Mouse (Mus musculus) MEL (cell line): ENCODE measurements around the gene Hist1h2br. TPM values are rescaled to one million over a fixed set of nuclear protein-coding genes. Genes with fewer than 3 reads are reported as not detected.

Experiments used
- DNase-seq: peaks from one replicate; pipeline ENCODE4 v3.0.0; 2011; ENCODE audit warnings: low read depth, low spot score
- H3K27ac ChIP-seq: 2 replicates; pipeline ENCODE4 v1.5.1; 2012; ENCODE audit warnings: low read depth, mild to moderate bottlenecking, control low read depth, low read length, moderate library complexity; ENCODE audit not compliant: control insufficient read depth
- H3K27me3 ChIP-seq, 2 experiments: fragments of 150-350 bp in 1 of 2; sonication (generic) in 1 of 2; 2 replicates each; pipeline ENCODE4 v1.6.1; 2012; ENCODE audit warnings: low read length in 2 of 2, mild to moderate bottlenecking in 2 of 2, improper control_type of control experiment in 1 of 2, moderate library complexity in 1 of 2; ENCODE audit not compliant: insufficient read depth in 2 of 2, control insufficient read depth in 1 of 2
- H3K36me3 ChIP-seq, 2 experiments: 2 replicates each; pipeline ENCODE4 v1.6.1; 2012 to 2014; ENCODE audit warnings: low read length in 2 of 2, improper control_type of control experiment in 1 of 2, inconsistent platforms in 1 of 2, mild to moderate bottlenecking in 1 of 2; ENCODE audit not compliant: insufficient read depth in 2 of 2, control insufficient read depth in 1 of 2
- H3K4me1 ChIP-seq, 2 experiments: fragments of 150-350 bp in 1 of 2; sonication (generic) in 1 of 2; 2 replicates each; pipeline ENCODE4 v1.6.1; 2012; ENCODE audit warnings: low read length in 2 of 2, improper control_type of control experiment in 1 of 2, mild to moderate bottlenecking in 1 of 2; ENCODE audit not compliant: insufficient read depth in 2 of 2, control insufficient read depth in 1 of 2
- H3K4me3 ChIP-seq, 2 experiments: fragments of 150-350 bp in 1 of 2; sonication (generic) in 1 of 2; 2 replicates each; pipeline ENCODE4 v1.5.1; 2012; ENCODE audit warnings: low read depth in 2 of 2, low read length in 2 of 2, mild to moderate bottlenecking in 2 of 2, moderate library complexity in 2 of 2, control low read depth in 1 of 2, improper control_type of control experiment in 1 of 2; ENCODE audit not compliant: control insufficient read depth in 1 of 2, insufficient read depth in 1 of 2
- H3K79me2 ChIP-seq: 2 replicates; pipeline ENCODE4 v1.6.1; 2012; ENCODE audit warnings: mild to moderate bottlenecking, low read length, moderate library complexity; ENCODE audit not compliant: control insufficient read depth, poor library complexity, insufficient read depth
- H3K9ac ChIP-seq: 2 replicates; pipeline ENCODE4 v1.6.1; 2012; ENCODE audit warnings: low read depth, mild to moderate bottlenecking, control low read depth, low read length, moderate library complexity; ENCODE audit not compliant: control insufficient read depth, poor library complexity, severe bottlenecking
- H3K9me3 ChIP-seq: fragments of 150-350 bp; sonication (generic); replicated peaks from 2 replicates; pipeline ENCODE4 v1.6.1; 2012; ENCODE audit warnings: mild to moderate bottlenecking, low read length, improper control_type of control experiment, moderate library complexity; ENCODE audit not compliant: insufficient read depth
- BHLHE40 ChIP-seq: IDR thresholded peaks from 2 replicates; pipeline ENCODE4 v1.6.1; 2012; ENCODE audit warnings: low read depth, mild to moderate bottlenecking, inconsistent platforms, low read length, improper control_type of control experiment, borderline replicate concordance
- CHD2 ChIP-seq: IDR thresholded peaks from 2 replicates; pipeline ENCODE4 v1.6.1; 2011; ENCODE audit warnings: low read length, improper control_type of control experiment
- CTCF ChIP-seq, 3 experiments: IDR thresholded peaks in 2 of 3; conservative IDR thresholded peaks in 1 of 3; 2 replicates each; pipeline ENCODE4 v1.5.1; 2011 to 2012; ENCODE audit warnings: low read length in 3 of 3, low read depth in 2 of 3, mild to moderate bottlenecking in 2 of 3, improper control_type of control experiment in 1 of 3, inconsistent platforms in 1 of 3, mixed read lengths in 1 of 3, moderate library complexity in 1 of 3; ENCODE audit not compliant: control insufficient read depth in 1 of 3, insufficient read depth in 1 of 3, poor library complexity in 1 of 3, severe bottlenecking in 1 of 3
- E2F4 ChIP-seq: IDR thresholded peaks from 2 replicates; pipeline ENCODE4 v1.6.1; 2011; ENCODE audit warnings: low read depth, low read length, improper control_type of control experiment, borderline replicate concordance
- ELF1 ChIP-seq: IDR thresholded peaks from 2 replicates; pipeline ENCODE4 v1.6.1; 2014; ENCODE audit warnings: low read depth, mild to moderate bottlenecking, inconsistent platforms, low read length, improper control_type of control experiment, moderate library complexity
- ETS1 ChIP-seq: IDR thresholded peaks from 2 replicates; pipeline ENCODE4 v1.6.1; 2012; ENCODE audit warnings: low read depth, mild to moderate bottlenecking, inconsistent platforms, low read length, improper control_type of control experiment, moderate library complexity
- GABPA ChIP-seq: IDR thresholded peaks from 2 replicates; pipeline ENCODE4 v1.6.1; 2012; ENCODE audit warnings: low read depth, mild to moderate bottlenecking, inconsistent platforms, low read length, improper control_type of control experiment, moderate library complexity
- GATA1 ChIP-seq: IDR thresholded peaks from 2 replicates; pipeline ENCODE4 v1.6.1; 2011; ENCODE audit warnings: low read depth, low read length, improper control_type of control experiment
- KAT2A ChIP-seq: conservative IDR thresholded peaks from 2 replicates; pipeline ENCODE4 v1.6.1; 2012; ENCODE audit warnings: low read depth, low read length, improper control_type of control experiment, inconsistent platforms
- MAFK ChIP-seq: IDR thresholded peaks from 2 replicates; pipeline ENCODE4 v1.6.1; 2011; ENCODE audit warnings: low read depth, mild to moderate bottlenecking, low read length, improper control_type of control experiment, borderline replicate concordance
- MAX ChIP-seq: IDR thresholded peaks from 2 replicates; pipeline ENCODE4 v1.6.1; 2011; ENCODE audit warnings: low read length, improper control_type of control experiment
- MAZ ChIP-seq: IDR thresholded peaks from 2 replicates; pipeline ENCODE4 v1.6.1; 2012; ENCODE audit warnings: low read depth, mild to moderate bottlenecking, inconsistent platforms, low read length, improper control_type of control experiment
- MXI1 ChIP-seq: IDR thresholded peaks from 2 replicates; pipeline ENCODE4 v1.6.1; 2011; ENCODE audit warnings: mild to moderate bottlenecking, low read depth, low read length, improper control_type of control experiment
- MYB ChIP-seq: IDR thresholded peaks from 2 replicates; pipeline ENCODE4 v1.6.1; 2011; ENCODE audit warnings: mild to moderate bottlenecking, low read depth, low read length, improper control_type of control experiment
- NELFE ChIP-seq: IDR thresholded peaks from 2 replicates; pipeline ENCODE4 v1.6.1; 2011; ENCODE audit warnings: low read depth, low read length, improper control_type of control experiment
- POLR2A ChIP-seq, 2 experiments: IDR thresholded peaks; 2 replicates each; pipeline ENCODE4 v1.6.1; 2011 to 2012; ENCODE audit warnings: low read length in 2 of 2, mild to moderate bottlenecking in 2 of 2, control low read depth in 1 of 2, improper control_type of control experiment in 1 of 2, low read depth in 1 of 2, moderate library complexity in 1 of 2; ENCODE audit not compliant: control insufficient read depth in 1 of 2, insufficient read depth in 1 of 2, poor library complexity in 1 of 2
- POLR2AphosphoS2 ChIP-seq: IDR thresholded peaks from 2 replicates; pipeline ENCODE4 v1.6.1; 2011; ENCODE audit warnings: low read length, improper control_type of control experiment
- POLR2AphosphoS5 ChIP-seq: IDR thresholded peaks from 2 replicates; pipeline ENCODE4 v1.6.1; 2012; ENCODE audit warnings: low read depth, borderline replicate concordance, mild to moderate bottlenecking, inconsistent platforms, low read length, moderate library complexity, mixed read lengths
- SIN3A ChIP-seq: IDR thresholded peaks from 2 replicates; pipeline ENCODE4 v1.6.1; 2012; ENCODE audit warnings: low read length, improper control_type of control experiment, inconsistent platforms
- TAL1 ChIP-seq: IDR thresholded peaks from 2 replicates; pipeline ENCODE4 v1.6.1; 2012; ENCODE audit warnings: mild to moderate bottlenecking, inconsistent platforms, low read length, moderate library complexity, mixed read lengths
- TBP ChIP-seq: IDR thresholded peaks from 2 replicates; pipeline ENCODE4 v1.8.0; 2011; ENCODE audit warnings: low read depth, low read length, improper control_type of control experiment
- TCF12 ChIP-seq: IDR thresholded peaks from 2 replicates; pipeline ENCODE4 v1.6.1; 2014; ENCODE audit warnings: low read depth, mild to moderate bottlenecking, inconsistent platforms, low read length, improper control_type of control experiment, moderate library complexity
- USF1 ChIP-seq: IDR thresholded peaks from 2 replicates; pipeline ENCODE4 v1.6.1; 2014; ENCODE audit warnings: low read depth, mild to moderate bottlenecking, inconsistent platforms, low read length, improper control_type of control experiment, moderate library complexity
- ZC3H11A ChIP-seq: IDR thresholded peaks from 2 replicates; pipeline ENCODE4 v1.6.1; 2012; ENCODE audit warnings: low read depth, mild to moderate bottlenecking, inconsistent platforms, low read length, improper control_type of control experiment
- ZMIZ1 ChIP-seq: IDR thresholded peaks from 2 replicates; pipeline ENCODE4 v1.6.1; 2012; ENCODE audit warnings: low read depth, mild to moderate bottlenecking, inconsistent platforms, low read length, improper control_type of control experiment, moderate library complexity
- polyA plus RNA-seq, 2 experiments: library from polyadenylated mRNA; stranded (reverse) in 1 of 2; unstranded in 1 of 2; fragments of >175 nt in 1 of 2; fragments of >200 nt in 1 of 2; gene quantifications; 2 replicates each; pipeline versions ENCODE4 v1.2.1 to v1.2.4; 2012; ENCODE audit warnings: low replicate concordance in 2 of 2, low read depth in 1 of 2; ENCODE audit not compliant: insufficient read length in 2 of 2, insufficient read depth in 1 of 2, missing spikeins in 1 of 2
- total RNA-seq: library from RNA; depleted of rRNA; stranded (reverse); fragments of 300-350 nt; gene quantifications from 2 replicates; pipeline ENCODE4 v1.2.3, GENCODE M21; 2012

The Hist1h2br gene
- total and polyA plus RNA-seq, 3 experiments = 6.0 to 2,013 TPM; not detected in 1

DNA sequence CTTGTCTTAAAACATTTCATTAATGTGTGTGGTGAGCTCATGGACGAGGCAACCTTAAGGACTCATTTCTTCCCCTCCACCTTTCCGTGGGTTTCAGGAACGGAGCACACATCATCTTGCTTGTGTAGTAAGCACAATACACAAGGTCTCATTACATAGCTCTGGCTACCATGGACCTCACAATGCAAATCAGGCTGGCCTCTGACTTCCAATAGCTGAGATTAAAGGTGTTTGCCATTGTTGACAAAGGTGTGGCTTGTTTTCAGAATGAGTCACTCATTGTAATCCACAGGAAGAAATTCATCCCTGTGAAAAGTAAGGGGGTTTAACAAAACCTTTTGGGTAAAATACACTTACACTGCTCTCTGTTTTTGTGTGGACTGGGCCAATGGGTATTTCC lies 5.0 kb upstream of the Hist1h2br start:
- Histone ChIP-seq H3K36me3 (peaks cover 0 to 2% of the 10 kb centered on the region in 2 experiments; a peak in 2 of 4 replicates), H3K4me3 (no peak overlapping the region), H3K79me2 (no peaks in the 10 kb centered on the region), H3K27me3 (no peaks in the 10 kb centered on the region), H3K27ac (no peak overlapping the region), H3K9ac (no peak overlapping the region), H3K9me3 (no peaks in the 10 kb centered on the region), H3K4me1 (peaks cover 0 to 5% of the 10 kb centered on the region in 2 experiments; a peak in 2 of 4 replicates)
- TF ChIP-seq POLR2A (IDR thresholded peaks at IDR 0.05; ENCODE audit: control insufficient read depth in 1 of 2, insufficient read depth in 1 of 2, low read depth in 1 of 2, low read length in 2 of 2, poor library complexity in 1 of 2) (no peak), MXI1 (no peak), MAFK (no peak), USF1 (no peak), E2F4 (no peak), MYB (no peak), ZC3H11A (no peak), KAT2A (no peak), TBP (no peak), ZMIZ1 (no peak), SIN3A (no peak), CTCF (IDR thresholded peaks at IDR 0.05 in 2 of 3, conservative IDR thresholded peaks at IDR 0.05 in 1 of 3; ENCODE audit: control insufficient read depth in 1 of 3, insufficient read depth in 1 of 3, low read depth in 2 of 3, low read length in 3 of 3, poor library complexity in 1 of 3, severe bottlenecking in 1 of 3) (no peak), CHD2 (no peak), TAL1 (no peak), POLR2AphosphoS5 (no peak), ETS1 (no peak), GABPA (no peak), POLR2AphosphoS2 (no peak), BHLHE40 (no peak)
- DNase-seq = peak; percentile 4

- H3K79me2 ChIP-seq = no peaks in the 10 kb centered on the region
- peak overlapping the region; percentile 45 for H3K27ac ChIP-seq
- H3K36me3 ChIP-seq = peaks cover 0 to 2% of the 10 kb centered on the region in 2 experiments; a peak in 2 of 4 replicates
- no peaks in the 10 kb centered on the region for H3K27me3 ChIP-seq
- H3K9me3 ChIP-seq = no peaks in the 10 kb centered on the region
- peak overlapping the region; percentile 60 for H3K9ac ChIP-seq
- TF ChIP-seq GATA1 = no peak
- TF ChIP-seq TAL1 = no peak
- TF ChIP-seq USF1 = no peak
- TF ChIP-seq CTCF (IDR thresholded peaks at IDR 0.05 in 2 of 3, conservative IDR thresholded peaks at IDR 0.05 in 1 of 3; ENCODE audit: control insufficient read depth in 1 of 3, insufficient read depth in 1 of 3, low read depth in 2 of 3, low read length in 3 of 3, poor library complexity in 1 of 3, severe bottlenecking in 1 of 3) = no peak
- no peak for TF ChIP-seq E2F4
- no peak for TF ChIP-seq ELF1
- TF ChIP-seq POLR2A (IDR thresholded peaks at IDR 0.05; ENCODE audit: control insufficient read depth in 1 of 2, insufficient read depth in 1 of 2, low read depth in 1 of 2, low read length in 2 of 2, poor library complexity in 1 of 2) = no peak
- TF ChIP-seq MAX = no peak
- TF ChIP-seq TCF12 = no peak
- no peak for TF ChIP-seq NELFE
- no peak for TF ChIP-seq POLR2AphosphoS2
- TF ChIP-seq MAZ = no peak
- no peak for TF ChIP-seq BHLHE40
- H3K4me3 ChIP-seq = peak overlapping the region in 1 of 2 experiments; percentile 21; a peak in 2 of 4 replicates
- DNase-seq = peak; percentile 43
- peaks cover 0 to 5% of the 10 kb centered on the region in 2 experiments; a peak in 2 of 4 replicates for H3K4me1 ChIP-seq
Measured at GRCm38 (mm10) chr13:21830344-21830743, 3.2 kb upstream of the Hist1h2br start.
